Mouse (Mus musculus): ENCODE measurements around the gene Rab14.

- no peak for TF ChIP-seq CTCF (IDR thresholded peaks at IDR 0.05)
- no peak for TF ChIP-seq EP300 (IDR thresholded peaks at IDR 0.05)
These were observed 47.7 kb downstream of the Rab14 start for GRCm38 (mm10) chr2:35153179-35153578.

Measured in lung, postnatal 0 days (tissue).